Mouse (Mus musculus): ENCODE measurements at regions not wholly inside any gene's neighbourhood (a gene's known extent, or its start where the extent isn't known, plus 50 kb on each side); places are given as distances from the start of the nearest gene placed in this dataset.

DNA sequence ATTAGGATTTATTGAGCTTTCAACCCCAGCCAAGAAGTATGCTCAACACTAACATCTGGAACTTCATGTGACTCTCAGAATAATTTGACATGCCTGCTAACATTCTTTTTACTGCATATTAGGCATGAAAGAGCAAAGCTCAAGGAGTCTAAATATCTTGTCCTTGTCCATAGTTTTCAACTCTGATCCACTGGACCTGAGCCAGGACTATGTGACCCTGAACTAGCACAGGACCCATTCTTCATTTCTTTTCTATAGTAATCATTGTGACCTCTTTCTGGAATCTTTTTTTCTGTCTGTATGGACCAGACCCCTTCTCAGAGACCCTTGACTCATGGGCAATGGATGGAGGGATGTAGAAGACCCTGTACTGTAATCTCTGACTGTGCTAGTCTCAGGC is 301.6 kb downstream of the Hs3st1 start:
- DNase-seq (ENCODE audit: low spot score) (no peak), ATAC-seq (ENCODE audit: low FRiP score, low read depth) (no peak)
- H3K9ac ChIP-seq (ENCODE audit: low read depth, low read length, severe bottlenecking): no peak overlapping the region
- no peaks in the 10 kb centered on the region for H3K9me3 ChIP-seq (ENCODE audit: control insufficient read depth, low read length)
- no peak for TF ChIP-seq POLR2A (IDR thresholded peaks at IDR 0.05; ENCODE audit: borderline replicate concordance, extremely low read depth, insufficient read depth, insufficient read length)
- no peak overlapping the region for H3K27ac ChIP-seq (replicated peaks; ENCODE audit: low read depth, low read length)
- no peak overlapping the region for H3K4me3 ChIP-seq (replicated peaks; ENCODE audit: low read length)
- no peak overlapping the region for H3K4me2 ChIP-seq (replicated peaks; ENCODE audit: low read depth, low read length, severe bottlenecking)
- H3K36me3 ChIP-seq (ENCODE audit: control insufficient read depth, insufficient read depth, low read length): no peaks in the 10 kb centered on the region
- H3K4me1 ChIP-seq (ENCODE audit: control insufficient read depth, insufficient read depth, low read length): no peaks in the 10 kb centered on the region
- H3K27me3 ChIP-seq (ENCODE audit: control insufficient read depth, insufficient read depth, low read length): no peaks in the 10 kb centered on the region

GRCm38 (mm10) chr5:39440817-39441216 is 314.5 kb downstream of the Hs3st1 start:
- Histone ChIP-seq H3K4me1 (ENCODE audit: control insufficient read depth, insufficient read depth, low read length) (no peaks in the 10 kb centered on the region), H3K4me2 (replicated peaks; ENCODE audit: low read depth, low read length, severe bottlenecking) (no peak overlapping the region), H3K27ac (replicated peaks; ENCODE audit: low read depth, low read length) (no peak overlapping the region), H3K4me3 (replicated peaks; ENCODE audit: low read length) (no peak overlapping the region), H3K27me3 (ENCODE audit: control insufficient read depth, insufficient read depth, low read length) (no peaks in the 10 kb centered on the region), H3K9me3 (ENCODE audit: control insufficient read depth, low read length) (no peaks in the 10 kb centered on the region), H3K36me3 (ENCODE audit: control insufficient read depth, insufficient read depth, low read length) (no peaks in the 10 kb centered on the region), H3K9ac (ENCODE audit: low read depth, low read length, severe bottlenecking) (no peak overlapping the region)
- ATAC-seq (ENCODE audit: low FRiP score, low read depth) (no peak), DNase-seq (ENCODE audit: low spot score) (no peak)
- TF ChIP-seq POLR2A (IDR thresholded peaks at IDR 0.05; ENCODE audit: borderline replicate concordance, extremely low read depth, insufficient read depth, insufficient read length): no peak
- WGBS: 87% methylated on average over 3 of the region's 3 CpGs

GRCm38 (mm10) chr5:39437463-39438201 is 317.6 kb downstream of the Hs3st1 start:
- no peaks in the 10 kb centered on the region for H3K9me3 ChIP-seq (ENCODE audit: control insufficient read depth, low read length)
- H3K4me2 ChIP-seq (replicated peaks; ENCODE audit: low read depth, low read length, severe bottlenecking): no peak overlapping the region
- peak; percentile 14 for DNase-seq (ENCODE audit: low spot score)
- H3K4me1 ChIP-seq (ENCODE audit: control insufficient read depth, insufficient read depth, low read length): no peaks in the 10 kb centered on the region
- no peaks in the 10 kb centered on the region for H3K36me3 ChIP-seq (ENCODE audit: control insufficient read depth, insufficient read depth, low read length)
- no peak for TF ChIP-seq POLR2A (IDR thresholded peaks at IDR 0.05; ENCODE audit: borderline replicate concordance, extremely low read depth, insufficient read depth, insufficient read length)
- no peak overlapping the region for H3K9ac ChIP-seq (ENCODE audit: low read depth, low read length, severe bottlenecking)
- H3K4me3 ChIP-seq (replicated peaks; ENCODE audit: low read length): no peak overlapping the region
- WGBS: 64% methylated on average over 4 of the region's 4 CpGs
- no peak for ATAC-seq (ENCODE audit: low FRiP score, low read depth)
- H3K27me3 ChIP-seq (ENCODE audit: control insufficient read depth, insufficient read depth, low read length): no peaks in the 10 kb centered on the region
- H3K27ac ChIP-seq (replicated peaks; ENCODE audit: low read depth, low read length): no peak overlapping the region

GRCm38 (mm10) chr5:39426053-39426452 is 329.2 kb downstream of the Hs3st1 start:
- Histone ChIP-seq H3K4me1 (ENCODE audit: control insufficient read depth, insufficient read depth, low read length) (no peaks in the 10 kb centered on the region), H3K4me2 (replicated peaks; ENCODE audit: low read depth, low read length, severe bottlenecking) (no peak overlapping the region), H3K27ac (replicated peaks; ENCODE audit: low read depth, low read length) (no peak overlapping the region), H3K4me3 (replicated peaks; ENCODE audit: low read length) (no peak overlapping the region), H3K36me3 (ENCODE audit: control insufficient read depth, insufficient read depth, low read length) (no peaks in the 10 kb centered on the region), H3K9me3 (ENCODE audit: control insufficient read depth, low read length) (no peaks in the 10 kb centered on the region), H3K9ac (ENCODE audit: low read depth, low read length, severe bottlenecking) (no peak overlapping the region), H3K27me3 (ENCODE audit: control insufficient read depth, insufficient read depth, low read length) (no peaks in the 10 kb centered on the region)
- DNase-seq (ENCODE audit: low spot score) (no peak), ATAC-seq (ENCODE audit: low FRiP score, low read depth) (no peak)
- no peak for TF ChIP-seq POLR2A (IDR thresholded peaks at IDR 0.05; ENCODE audit: borderline replicate concordance, extremely low read depth, insufficient read depth, insufficient read length)
- WGBS: 67% methylated on average over 3 of the region's 3 CpGs

GRCm38 (mm10) chr5:39423720-39424119 is 331.6 kb downstream of the Hs3st1 start:
- ATAC-seq (ENCODE audit: low FRiP score, low read depth) (no peak), DNase-seq (ENCODE audit: low spot score) (no peak)
- TF ChIP-seq POLR2A (IDR thresholded peaks at IDR 0.05; ENCODE audit: borderline replicate concordance, extremely low read depth, insufficient read depth, insufficient read length): no peak
- H3K27me3 ChIP-seq (ENCODE audit: control insufficient read depth, insufficient read depth, low read length): no peaks in the 10 kb centered on the region
- no peak overlapping the region for H3K4me2 ChIP-seq (replicated peaks; ENCODE audit: low read depth, low read length, severe bottlenecking)
- no peaks in the 10 kb centered on the region for H3K36me3 ChIP-seq (ENCODE audit: control insufficient read depth, insufficient read depth, low read length)
- H3K4me1 ChIP-seq (ENCODE audit: control insufficient read depth, insufficient read depth, low read length): no peaks in the 10 kb centered on the region
- no peaks in the 10 kb centered on the region for H3K9me3 ChIP-seq (ENCODE audit: control insufficient read depth, low read length)
- H3K4me3 ChIP-seq (replicated peaks; ENCODE audit: low read length): no peak overlapping the region
- WGBS: 36% methylated on average over 9 of the region's 9 CpGs
- no peak overlapping the region for H3K9ac ChIP-seq (ENCODE audit: low read depth, low read length, severe bottlenecking)
- H3K27ac ChIP-seq (replicated peaks; ENCODE audit: low read depth, low read length): no peak overlapping the region
